Mouse (Mus musculus) forebrain, embryonic 11.5 days (tissue): ENCODE results near the gene Pfdn5. TPM values are rescaled to one million over a fixed set of nuclear protein-coding genes. Genes with fewer than 3 reads are reported as not detected.

Source experiments
- ATAC-seq: fragments of 200-750 bp; cut with Nextera tagmentation; replicated peaks from 2 replicates; pipeline ENCODE4 v1.8.0; 2017; ENCODE audit warnings: moderate TSS enrichment; ENCODE audit not compliant: low FRiP score
- DNase-seq: peaks from one replicate; pipeline ENCODE4 v3.0.0-alpha.2; 2017; ENCODE audit warnings: low spot score
- H3K27ac ChIP-seq: fragments of 300-500 bp; sonication (generic); 2 replicates; pipeline ENCODE4 v1.5.1; 2014; ENCODE audit warnings: low read depth, low read length
- H3K27me3 ChIP-seq: fragments of 300-500 bp; sonication (generic); 2 replicates; pipeline ENCODE4 v1.6.1; 2014; ENCODE audit warnings: mild to moderate bottlenecking, low read length, mixed read lengths; ENCODE audit not compliant: control insufficient read depth, insufficient read depth
- H3K36me3 ChIP-seq: fragments of 300-500 bp; sonication (generic); 2 replicates; pipeline ENCODE4 v1.6.1; 2014; ENCODE audit warnings: mild to moderate bottlenecking, low read length, moderate library complexity, mixed read lengths; ENCODE audit not compliant: control insufficient read depth, insufficient read depth
- H3K4me1 ChIP-seq: fragments of 300-500 bp; sonication (generic); replicated peaks from 2 replicates; pipeline ENCODE4 v1.6.1; 2014; ENCODE audit warnings: low read length, mixed read lengths; ENCODE audit not compliant: control insufficient read depth, insufficient read depth
- H3K4me2 ChIP-seq: fragments of 300-500 bp; sonication (generic); 2 replicates; pipeline ENCODE4 v1.6.1; 2014; ENCODE audit warnings: low read depth, mild to moderate bottlenecking, low read length, moderate library complexity, mixed read lengths; ENCODE audit not compliant: severe bottlenecking
- H3K4me3 ChIP-seq: fragments of 300-500 bp; sonication (generic); 2 replicates; pipeline ENCODE4 v1.5.1; 2014; ENCODE audit warnings: low read depth, low read length
- H3K9ac ChIP-seq: fragments of 300-500 bp; sonication (generic); 2 replicates; pipeline ENCODE4 v1.6.1; 2014; ENCODE audit warnings: low read length
- H3K9me3 ChIP-seq: fragments of 300-500 bp; sonication (generic); 2 replicates; pipeline ENCODE4 v1.6.1; 2016; ENCODE audit warnings: low read length, mixed read lengths; ENCODE audit not compliant: control insufficient read depth
- WGBS: fragments of 180-500 bp; shearing (Covaris S2); extraction: QIAGEN DNeasy Blood & Tissue Kit; methylation state at CpG from one replicate; pipeline ENCODE4 v1.1.7; 2014; 5-methylcytosine and 5-hydroxymethylcytosine counted together
- polyA plus RNA-seq: library from polyadenylated mRNA; unstranded; fragments of >200 nt; fragmentation: Nextera tagmentation; extraction: Ambion mirVana; gene quantifications from 2 replicates; pipeline ENCODE4 v1.2.1, GENCODE M21; 2014

Gene Pfdn5
- polyA plus RNA-seq, 1 experiment from 2014 or later = 374 TPM

- ATAC-seq (no peak), DNase-seq (no peak)
- Histone ChIP-seq H3K27me3 (no peaks in the 10 kb centered on the region), H3K4me2 (no peak overlapping the region), H3K36me3 (no peaks in the 10 kb centered on the region), H3K9ac (no peak overlapping the region), H3K27ac (no peak overlapping the region), H3K4me3 (no peak overlapping the region), H3K4me1 (no peaks in the 10 kb centered on the region), H3K9me3 (no peaks in the 10 kb centered on the region)
Measured at GRCm38 (mm10) chr15:102287395-102287794, 38.5 kb upstream of the Pfdn5 start.

GRCm38 (mm10) chr15:102295633-102296367 is 30.1 kb upstream of the Pfdn5 start, which contains the start of gene Espl1:
TSS of gene Espl1 (plus strand) at chr15:102296266.
- Histone ChIP-seq H3K27ac (0 out of 2 replicates have a peak within 1 kb of the TSS, but pooled peaks have one; percentile 18), H3K27me3 (no peaks in the 10 kb centered on the region), H3K4me2 (peak within 1 kb of the TSS; percentile 78), H3K36me3 (peaks cover 13% of the 10 kb centered on the region; the same call in 1 of the 2 replicates), H3K9me3 (no peaks in the 10 kb centered on the region), H3K4me3 (peak within 1 kb of the TSS; percentile 83), H3K4me1 (peaks cover 5% of the 10 kb centered on the region; the same call in 1 of the 2 replicates), H3K9ac (peak within 1 kb of the TSS; percentile 69)
- ATAC-seq = peak; percentile 98
- peak; percentile 97 for DNase-seq
- WGBS = 7% methylated on average over 25 of the region's 25 CpGs

GRCm38 (mm10) chr15:102296368-102297006 is 29.4 kb upstream of the Pfdn5 start:
- 0 out of 2 replicates have a peak overlapping the region, but pooled peaks have one; percentile 18 for H3K27ac ChIP-seq
- WGBS = 4% methylated on average over 24 of the region's 24 CpGs
- H3K4me1 ChIP-seq = peaks cover 5% of the 10 kb centered on the region; the same call in 1 of the 2 replicates
- no peaks in the 10 kb centered on the region for H3K27me3 ChIP-seq
- DNase-seq = no peak
- H3K4me3 ChIP-seq = peak overlapping the region; percentile 83
- ATAC-seq = no peak
- peak overlapping the region; percentile 69 for H3K9ac ChIP-seq
- peaks cover 13% of the 10 kb centered on the region; the same call in 1 of the 2 replicates for H3K36me3 ChIP-seq
- no peaks in the 10 kb centered on the region for H3K9me3 ChIP-seq
- H3K4me2 ChIP-seq = peak overlapping the region; percentile 78

GRCm38 (mm10) chr15:102302542-102302941 is 23.4 kb upstream of the Pfdn5 start:
- DNase-seq (no peak), ATAC-seq (no peak)
- Histone ChIP-seq H3K27me3 (no peaks in the 10 kb centered on the region), H3K36me3 (peaks cover 27% of the 10 kb centered on the region), H3K4me2 (no peak overlapping the region), H3K9me3 (no peaks in the 10 kb centered on the region), H3K4me1 (no peaks in the 10 kb centered on the region), H3K27ac (no peak overlapping the region), H3K4me3 (no peak overlapping the region), H3K9ac (no peak overlapping the region)
- WGBS = 93% methylated on average over 6 of the region's 6 CpGs

- H3K9ac ChIP-seq = no peak overlapping the region
- no peaks in the 10 kb centered on the region for H3K9me3 ChIP-seq
- no peak for ATAC-seq
- no peak overlapping the region for H3K27ac ChIP-seq
- no peak overlapping the region for H3K4me2 ChIP-seq
- DNase-seq = no peak
- H3K4me3 ChIP-seq = no peak overlapping the region
- no peaks in the 10 kb centered on the region for H3K27me3 ChIP-seq
- 90% methylated on average over 9 of the region's 9 CpGs for WGBS
- no peaks in the 10 kb centered on the region for H3K4me1 ChIP-seq
- peaks cover 11% of the 10 kb centered on the region for H3K36me3 ChIP-seq
Measured at GRCm38 (mm10) chr15:102308717-102309116, 17.2 kb upstream of the Pfdn5 start.

- Histone ChIP-seq H3K9me3 (no peaks in the 10 kb centered on the region), H3K4me3 (no peak overlapping the region), H3K4me1 (no peaks in the 10 kb centered on the region), H3K27ac (no peak overlapping the region), H3K27me3 (no peaks in the 10 kb centered on the region), H3K4me2 (no peak overlapping the region), H3K9ac (no peak overlapping the region), H3K36me3 (peaks cover 12% of the 10 kb centered on the region)
- 91% methylated on average over 10 of the region's 10 CpGs for WGBS
- ATAC-seq (no peak), DNase-seq (no peak)
Measured at GRCm38 (mm10) chr15:102310074-102310845, 15.7 kb upstream of the Pfdn5 start.

GRCm38 (mm10) chr15:102311489-102311888 is 14.4 kb upstream of the Pfdn5 start:
- peaks cover 5% of the 10 kb centered on the region; the same call in 1 of the 2 replicates for H3K36me3 ChIP-seq

GRCm38 (mm10) chr15:102315292-102315691 is 10.6 kb upstream of the Pfdn5 start:
- 93% methylated on average over 8 of the region's 8 CpGs for WGBS
- no peak overlapping the region for H3K4me2 ChIP-seq
- no peak overlapping the region for H3K9ac ChIP-seq
- no peaks in the 10 kb centered on the region for H3K4me1 ChIP-seq
- ATAC-seq = no peak
- H3K9me3 ChIP-seq = no peaks in the 10 kb centered on the region
- no peak overlapping the region for H3K27ac ChIP-seq
- H3K27me3 ChIP-seq = no peaks in the 10 kb centered on the region
- peak; percentile 49 for DNase-seq
- peaks cover 11% of the 10 kb centered on the region; the same call in 1 of the 2 replicates for H3K36me3 ChIP-seq
- H3K4me3 ChIP-seq = no peak overlapping the region

More at GRCm38 (mm10) chr15:102311489-102311888, 14.4 kb upstream of the Pfdn5 start:
- Histone ChIP-seq H3K27me3 (no peaks in the 10 kb centered on the region), H3K4me1 (no peaks in the 10 kb centered on the region), H3K4me2 (no peak overlapping the region), H3K27ac (no peak overlapping the region), H3K4me3 (no peak overlapping the region), H3K9me3 (no peaks in the 10 kb centered on the region), H3K9ac (no peak overlapping the region)
- DNase-seq = no peak
- ATAC-seq = no peak
